In genomic region chr4:131262909-131263308, GRCm38 (mm10) we compare ENCODE assay signal across 28 mouse cellular contexts.
DNase-seq lines count a peak whose midpoint lies in the region; ATAC-seq and TF ChIP-seq lines count a peak whose summit lies in the region.
"Had no signal": no experiment of that assay in that cellular context is flagged by ENCODE, and none has a peak within 500 bp of the region (broad histone marks: within the 10 kb centered on the region; RNA-seq: fewer than 3 reads in every experiment).

No protein-coding gene starts in this region.

- no peaks in the 10 kb centered on the region for H3K36me3 ChIP-seq in forebrain, embryonic 14.5 days (ENCODE audit: control insufficient read depth, insufficient read depth, low read length)
- no peaks in the 10 kb centered on the region for H3K36me3 ChIP-seq in forebrain, embryonic 16.5 days (ENCODE audit: control insufficient read depth, insufficient read depth)
- H3K36me3 ChIP-seq in lung, postnatal 0 days (ENCODE audit: insufficient read depth, low read length), result no peaks in the 10 kb centered on the region
- H3K36me3 ChIP-seq: hindbrain, embryonic 15.5 days; kidney, embryonic 15.5 days; limb, embryonic 12.5 days; liver, embryonic 15.5 days; midbrain, embryonic 12.5 days had no signal

- no peak overlapping the region for H3K4me2 ChIP-seq in forebrain, embryonic 14.5 days (ENCODE audit: low read length)
- no peak overlapping the region for H3K4me2 ChIP-seq in forebrain, embryonic 16.5 days (ENCODE audit: low read length)
- no peak overlapping the region for H3K4me2 ChIP-seq in lung, postnatal 0 days (replicated peaks; ENCODE audit: low read depth, low read length)
- H3K4me2 ChIP-seq: heart, embryonic 11.5 days; hindbrain, embryonic 15.5 days; kidney, embryonic 15.5 days; limb, embryonic 12.5 days; liver, embryonic 15.5 days; midbrain, embryonic 12.5 days had no signal

- no peak for TF ChIP-seq EP300 in lung, postnatal 0 days (IDR thresholded peaks at IDR 0.05)

- no peak for ATAC-seq in forebrain, embryonic 14.5 days
- ATAC-seq in forebrain, embryonic 16.5 days, result no peak
- ATAC-seq in lung, postnatal 0 days, result 0 out of 2 replicates have a peak, but pooled peaks have one; percentile 32
- ATAC-seq: Patski had no signal

- 60% methylated on average over 6 of the region's 6 CpGs for WGBS in forebrain, embryonic 14.5 days
- 51% methylated on average over 6 of the region's 6 CpGs for WGBS in forebrain, embryonic 16.5 days
- WGBS in lung, postnatal 0 days, result 41% methylated on average over 6 of the region's 6 CpGs

- no peak overlapping the region for H3K27ac ChIP-seq in forebrain, embryonic 14.5 days (ENCODE audit: low read depth, low read length)
- no peak overlapping the region for H3K27ac ChIP-seq in forebrain, embryonic 16.5 days (ENCODE audit: low read length)
- peak overlapping the region; percentile 48; the same call in 1 of the 2 replicates for H3K27ac ChIP-seq in layer of hippocampus, adult 2 months
- H3K27ac ChIP-seq in lung, postnatal 0 days (ENCODE audit: low read length), result no peak overlapping the region
- H3K27ac ChIP-seq: gastrocnemius, adult 2 months; hindbrain, embryonic 15.5 days; kidney, embryonic 15.5 days; limb, embryonic 12.5 days; liver, embryonic 15.5 days; midbrain, embryonic 12.5 days had no signal

- peaks cover 12% of the 10 kb centered on the region for H3K4me1 ChIP-seq in forebrain, embryonic 14.5 days (ENCODE audit: control insufficient read depth, insufficient read depth, low read length)
- peaks cover 31% of the 10 kb centered on the region for H3K4me1 ChIP-seq in forebrain, embryonic 16.5 days (replicated peaks; ENCODE audit: control insufficient read depth, insufficient read depth, low read length)
- no peaks in the 10 kb centered on the region for H3K4me1 ChIP-seq in lung, postnatal 0 days (ENCODE audit: insufficient read depth, low read depth, low read length)
- H3K4me1 ChIP-seq: liver, embryonic 15.5 days had no signal

- no peaks in the 10 kb centered on the region for H3K27me3 ChIP-seq in forebrain, embryonic 14.5 days (replicated peaks; ENCODE audit: control insufficient read depth, insufficient read depth, low read length)
- H3K27me3 ChIP-seq in forebrain, embryonic 16.5 days (replicated peaks; ENCODE audit: control insufficient read depth, insufficient read depth, low read length), result no peaks in the 10 kb centered on the region
- no peaks in the 10 kb centered on the region for H3K27me3 ChIP-seq in lung, postnatal 0 days (replicated peaks; ENCODE audit: insufficient read depth, low read length)
- H3K27me3 ChIP-seq: liver, embryonic 15.5 days had no signal

- no peak overlapping the region for H3K4me3 ChIP-seq in forebrain, embryonic 14.5 days (ENCODE audit: low read depth, low read length)
- H3K4me3 ChIP-seq in forebrain, embryonic 16.5 days (replicated peaks; ENCODE audit: low read length), result no peak overlapping the region
- no peak overlapping the region for H3K4me3 ChIP-seq in layer of hippocampus, adult 2 months
- no peak overlapping the region for H3K4me3 ChIP-seq in lung, postnatal 0 days (ENCODE audit: low read depth, low read length)
- H3K4me3 ChIP-seq: erythroblast, embryonic 14.5 days; gastrocnemius, adult 2 months; hindbrain, embryonic 15.5 days; kidney, embryonic 15.5 days; limb, embryonic 12.5 days; liver, embryonic 15.5 days; midbrain, embryonic 12.5 days had no signal

- H3K9ac ChIP-seq in forebrain, embryonic 14.5 days (ENCODE audit: low read length), result no peak overlapping the region
- H3K9ac ChIP-seq in forebrain, embryonic 16.5 days (replicated peaks; ENCODE audit: low read depth, low read length), result no peak overlapping the region
- no peak overlapping the region for H3K9ac ChIP-seq in lung, postnatal 0 days (replicated peaks; ENCODE audit: low read depth)
- H3K9ac ChIP-seq: hindbrain, embryonic 15.5 days; kidney, embryonic 15.5 days; limb, embryonic 12.5 days; liver, embryonic 15.5 days; midbrain, embryonic 12.5 days had no signal

- H3K9me3 ChIP-seq in forebrain, embryonic 14.5 days (replicated peaks; ENCODE audit: control insufficient read depth, low read length), result no peaks in the 10 kb centered on the region
- no peaks in the 10 kb centered on the region for H3K9me3 ChIP-seq in forebrain, embryonic 16.5 days (ENCODE audit: control insufficient read depth, low read length)
- H3K9me3 ChIP-seq in lung, postnatal 0 days (ENCODE audit: low read length), result no peaks in the 10 kb centered on the region
- H3K9me3 ChIP-seq: hindbrain, embryonic 15.5 days; kidney, embryonic 15.5 days; limb, embryonic 12.5 days; liver, embryonic 15.5 days; midbrain, embryonic 12.5 days had no signal

- DNase-seq in forebrain, embryonic 14.5 days (ENCODE audit: low spot score), result peak; percentile 60
- DNase-seq in layer of hippocampus, adult 2 months (ENCODE audit: low spot score in 2 of 2), result peak in 1 of 2 experiments; percentile 61
- no peak for DNase-seq in layer of hippocampus, postnatal 25 days (ENCODE audit: extremely low spot score in 1 of 2, low spot score in 1 of 2)
- DNase-seq in lung, postnatal 0 days (ENCODE audit: low spot score), result peak; percentile 27
- DNase-seq in lung, adult 18-20 months, result no peak
- peak; percentile 10 for DNase-seq in R1 (ENCODE audit: low read depth, low spot score)
- DNase-seq in cerebellum, adult 11 months, result no peak
- DNase-seq: adrenal gland, postnatal 14 days; cerebellum, adult 2 months; cerebellum, postnatal 14 days; gastrocnemius, adult 2 months; gastrocnemius, postnatal 36 days; heart, adult 18-20 months; heart, postnatal 36 days; kidney, adult 18-20 months; kidney, postnatal 25 days; lung, postnatal 14 days; right cerebral cortex, adult 18-20 months; thymus, postnatal 4 days had no signal

- TF ChIP-seq CTCF in layer of hippocampus, adult 2 months (conservative IDR thresholded peaks at IDR 0.05), result no peak
- no peak for TF ChIP-seq CTCF in lung, postnatal 0 days (IDR thresholded peaks at IDR 0.05)

Comparison
In these comparisons a context has a peak if more than half of its experiments do, and no peak if none do; other contexts are left out.
1. DNase-seq: peak in forebrain, embryonic 14.5 days (single experiment), lung, postnatal 0 days (single experiment) and R1 (single experiment); none in layer of hippocampus, postnatal 25 days (0 of 2), lung, adult 18-20 months (0 of 2) and cerebellum, adult 11 months (single experiment).